ENCODE assay signal across 34 mouse cellular contexts in genomic region chr4:139796115-139796514, GRCm38 (mm10). TPM values are rescaled to one million over a fixed set of nuclear protein-coding genes. Genes with fewer than 3 reads are reported as not detected.
DNase-seq lines count a peak whose midpoint lies in the region; ATAC-seq and TF ChIP-seq lines count a peak whose summit lies in the region.
"Had no signal": no experiment of that assay in that cellular context is flagged by ENCODE, and none has a peak within 500 bp of the region (broad histone marks: within the 10 kb centered on the region; RNA-seq: fewer than 3 reads in every experiment).

No protein-coding gene starts in this region.

- peaks cover 30% of the 10 kb centered on the region for H3K27me3 ChIP-seq in kidney, embryonic 14.5 days (ENCODE audit: control insufficient read depth, insufficient read depth, low read length)
- H3K27me3 ChIP-seq in lung, embryonic 14.5 days (ENCODE audit: insufficient read depth, low read length) = no peaks in the 10 kb centered on the region; the same call in 1 of the 2 replicates
- peaks cover 17% of the 10 kb centered on the region; the same call in 1 of the 2 replicates for H3K27me3 ChIP-seq in limb, embryonic 14.5 days (ENCODE audit: control insufficient read depth, insufficient read depth, low read length)

- peak; percentile 51; the same call in 1 of the 2 replicates for ATAC-seq in kidney, embryonic 14.5 days (ENCODE audit: low FRiP score, low TSS enrichment)
- peak; percentile 50; the same call in 1 of the 2 replicates for ATAC-seq in lung, embryonic 14.5 days (ENCODE audit: insufficient read depth)
- peak; percentile 18; the same call in 1 of the 2 replicates for ATAC-seq in limb, embryonic 14.5 days (ENCODE audit: low FRiP score, low read depth)
- ATAC-seq: CD4-positive, CD25-positive, alpha-beta regulatory T cell, adult 4 months; forebrain, embryonic 13.5 days had no signal

- H3K4me1 ChIP-seq in kidney, embryonic 14.5 days (ENCODE audit: control insufficient read depth, insufficient read depth, low read length) = peaks cover 12% of the 10 kb centered on the region
- H3K4me1 ChIP-seq in lung, embryonic 14.5 days (ENCODE audit: insufficient read depth) = no peaks in the 10 kb centered on the region
- peaks cover 3% of the 10 kb centered on the region; the same call in 1 of the 2 replicates for H3K4me1 ChIP-seq in limb, embryonic 14.5 days (ENCODE audit: control insufficient read depth, insufficient read depth, low read length)
- H3K4me1 ChIP-seq: heart, embryonic 15.5 days had no signal

- H3K9me3 ChIP-seq in kidney, embryonic 14.5 days (ENCODE audit: control insufficient read depth, low read length) = no peaks in the 10 kb centered on the region
- H3K9me3 ChIP-seq in lung, embryonic 14.5 days (ENCODE audit: low read depth, low read length) = no peaks in the 10 kb centered on the region
- no peaks in the 10 kb centered on the region for H3K9me3 ChIP-seq in limb, embryonic 14.5 days (ENCODE audit: control insufficient read depth, low read length)
- H3K9me3 ChIP-seq: embryonic facial prominence, embryonic 15.5 days; forebrain, embryonic 13.5 days; heart, embryonic 10.5 days; heart, embryonic 15.5 days; limb, embryonic 12.5 days; midbrain, embryonic 10.5 days; neural tube, embryonic 12.5 days had no signal

- H3K4me2 ChIP-seq in kidney, embryonic 14.5 days (replicated peaks; ENCODE audit: low read depth, low read length) = no peak overlapping the region
- no peak overlapping the region for H3K4me2 ChIP-seq in lung, embryonic 14.5 days
- no peak overlapping the region for H3K4me2 ChIP-seq in limb, embryonic 14.5 days (replicated peaks; ENCODE audit: low read depth, low read length, severe bottlenecking)
- H3K4me2 ChIP-seq: embryonic facial prominence, embryonic 15.5 days; forebrain, embryonic 13.5 days; heart, embryonic 15.5 days; hindbrain, embryonic 14.5 days; limb, embryonic 12.5 days; liver, embryonic 11.5 days; neural tube, embryonic 12.5 days had no signal

- TF ChIP-seq POLR2A in limb, embryonic 14.5 days (IDR thresholded peaks at IDR 0.05; ENCODE audit: borderline replicate concordance, extremely low read depth, insufficient read depth, insufficient read length) = no peak

- WGBS in kidney, embryonic 14.5 days = 5% methylated on average over 9 of the region's 9 CpGs
- 14% methylated on average over 9 of the region's 9 CpGs for WGBS in lung, embryonic 14.5 days
- 7% methylated on average over 9 of the region's 9 CpGs for WGBS in limb, embryonic 14.5 days

- no peak overlapping the region for H3K27ac ChIP-seq in kidney, embryonic 14.5 days (ENCODE audit: low read depth, low read length)
- H3K27ac ChIP-seq in lung, embryonic 14.5 days (ENCODE audit: low read depth) = no peak overlapping the region
- no peak overlapping the region for H3K27ac ChIP-seq in limb, embryonic 14.5 days (replicated peaks; ENCODE audit: low read depth, low read length)
- H3K27ac ChIP-seq in left cerebral cortex, adult 2 months = no peak overlapping the region
- H3K27ac ChIP-seq: embryonic facial prominence, embryonic 15.5 days; forebrain, embryonic 13.5 days; heart, embryonic 10.5 days; heart, embryonic 15.5 days; hindbrain, embryonic 14.5 days; limb, embryonic 12.5 days; midbrain, embryonic 10.5 days; neural tube, embryonic 12.5 days had no signal

- DNase-seq in kidney, postnatal 36 days = no peak
- no peak for DNase-seq in lung, embryonic 14.5 days
- no peak for DNase-seq in lung, adult 18-20 months
- DNase-seq in limb, embryonic 14.5 days (ENCODE audit: low spot score) = no peak
- no peak for DNase-seq in cerebellum, adult 11-12 months
- DNase-seq in left cerebral cortex, adult 2 months (ENCODE audit: extremely low spot score in 1 of 2, low spot score in 2 of 2) = no peak
- DNase-seq: adrenal gland, postnatal 25 days; cerebellum, adult 18-20 months; cerebellum, postnatal 10 days; gastrocnemius, postnatal 25 days; heart, adult 11 months; kidney, adult 18-20 months; kidney, postnatal 4 days; layer of hippocampus, postnatal 36 days; lung, postnatal 14 days; right cerebral cortex, adult 18-20 months; thymus, postnatal 4 days had no signal

- intact Hi-C loops in left cerebral cortex, adult 2 months (cut with DNase I) = no loop called here

- H3K9ac ChIP-seq in kidney, embryonic 14.5 days (ENCODE audit: low read depth, low read length) = no peak overlapping the region
- no peak overlapping the region for H3K9ac ChIP-seq in lung, embryonic 14.5 days
- H3K9ac ChIP-seq in limb, embryonic 14.5 days (ENCODE audit: low read depth, low read length, severe bottlenecking) = no peak overlapping the region
- H3K9ac ChIP-seq: embryonic facial prominence, embryonic 15.5 days; forebrain, embryonic 13.5 days; heart, embryonic 15.5 days; hindbrain, embryonic 14.5 days; limb, embryonic 12.5 days; neural tube, embryonic 12.5 days had no signal

- H3K36me3 ChIP-seq in kidney, embryonic 14.5 days (ENCODE audit: control insufficient read depth, insufficient read depth, low read length) = no peaks in the 10 kb centered on the region
- H3K36me3 ChIP-seq in lung, embryonic 14.5 days (ENCODE audit: insufficient read depth) = no peaks in the 10 kb centered on the region
- H3K36me3 ChIP-seq in limb, embryonic 14.5 days (ENCODE audit: control insufficient read depth, insufficient read depth, low read length) = no peaks in the 10 kb centered on the region
- H3K36me3 ChIP-seq: embryonic facial prominence, embryonic 15.5 days; heart, embryonic 10.5 days; heart, embryonic 15.5 days; limb, embryonic 12.5 days; neural tube, embryonic 12.5 days had no signal

- H3K4me3 ChIP-seq in kidney, embryonic 14.5 days (ENCODE audit: low read length) = no peak overlapping the region
- no peak overlapping the region for H3K4me3 ChIP-seq in lung, embryonic 14.5 days (ENCODE audit: low read depth, low read length)
- H3K4me3 ChIP-seq in limb, embryonic 14.5 days (replicated peaks; ENCODE audit: low read length) = no peak overlapping the region
- H3K4me3 ChIP-seq in left cerebral cortex, adult 2 months = no peak overlapping the region
- H3K4me3 ChIP-seq: embryonic facial prominence, embryonic 15.5 days; forebrain, embryonic 13.5 days; heart, embryonic 10.5 days; heart, embryonic 15.5 days; limb, embryonic 12.5 days; midbrain, embryonic 10.5 days; myocyte; neural tube, embryonic 12.5 days had no signal

- no peak for TF ChIP-seq CTCF in lung, embryonic 14.5 days (IDR thresholded peaks at IDR 0.05; ENCODE audit: low read depth)
- TF ChIP-seq CTCF in left cerebral cortex, adult 2 months (IDR thresholded peaks at IDR 0.05) = no peak

RNA-seq across cellular contexts. Expression of gene Pax7, which starts 37.2 kb away (rescaled TPM):
- not detected in 2 replicates for polyA plus RNA-seq in kidney, embryonic 14.5 days (2014; fragmentation: Nextera tagmentation; extraction: Ambion mirVana)
- polyA plus RNA-seq in lung, embryonic 14.5 days (2014; fragmentation: Nextera tagmentation; extraction: Ambion mirVana) = not detected in 2 replicates
- polyA plus RNA-seq in limb, embryonic 14.5 days (2012; rRNA removed) = 4.7 and 7.0 TPM in 2 replicates
- 1.0 and 1.9 TPM in 2 replicates for polyA plus RNA-seq in limb, embryonic 14.5 days (2014; fragmentation: Nextera tagmentation; extraction: Ambion mirVana)
- total RNA-seq in left cerebral cortex, adult 2 months (2021) = not detected
- total RNA-seq: adrenal gland, adult 18-20 months; adrenal gland, postnatal 25 days; common myeloid progenitor, adult 5-6 weeks; heart, postnatal 25 days; left cerebral cortex, postnatal 10 days had no signal
- polyA plus RNA-seq: CD4-positive, CD25-positive, alpha-beta regulatory T cell, adult 4 months; heart, embryonic 15.5 days; liver, embryonic 16.5 days had no signal
